Mouse (Mus musculus): ENCODE measurements around the gene Fkrp. TPM values are rescaled to one million over a fixed set of nuclear protein-coding genes. Genes with fewer than 3 reads are reported as not detected.

Fkrp gene
- polyA plus RNA-seq, 1 experiment from 2014 or later, result 28.5 TPM

- H3K27ac ChIP-seq (replicated peaks), result peak overlapping the region; percentile 55; the same call in 1 of the 2 replicates
- no peaks in the 10 kb centered on the region for H3K9me3 ChIP-seq
- DNase-seq (ENCODE audit: low spot score), result no peak
- 52% methylated on average over 4 of the region's 4 CpGs for WGBS
- peaks cover 58% of the 10 kb centered on the region for H3K36me3 ChIP-seq (replicated peaks)
- no peaks in the 10 kb centered on the region for H3K27me3 ChIP-seq (replicated peaks; ENCODE audit: low read depth, poor library complexity, severe bottlenecking)
- no peak overlapping the region; the same call in 1 of the 2 replicates for H3K4me3 ChIP-seq
- peaks cover 66% of the 10 kb centered on the region for H3K4me1 ChIP-seq
These were observed 5.2 kb upstream of the Fkrp start for GRCm38 (mm10) chr7:16821669-16822101.

- WGBS, result 14% methylated on average over 3 of the region's 3 CpGs
- Histone ChIP-seq H3K36me3 (replicated peaks) (peaks cover 52% of the 10 kb centered on the region), H3K27me3 (replicated peaks; ENCODE audit: low read depth, poor library complexity, severe bottlenecking) (no peaks in the 10 kb centered on the region), H3K4me3 (peak overlapping the region; percentile 8; the same call in 1 of the 2 replicates), H3K9me3 (no peaks in the 10 kb centered on the region), H3K27ac (replicated peaks) (peak overlapping the region; percentile 55), H3K4me1 (peaks cover 61% of the 10 kb centered on the region)
- DNase-seq (ENCODE audit: low spot score), result peak; percentile 67
These were observed 4.6 kb upstream of the Fkrp start for GRCm38 (mm10) chr7:16821091-16821490.

DNA sequence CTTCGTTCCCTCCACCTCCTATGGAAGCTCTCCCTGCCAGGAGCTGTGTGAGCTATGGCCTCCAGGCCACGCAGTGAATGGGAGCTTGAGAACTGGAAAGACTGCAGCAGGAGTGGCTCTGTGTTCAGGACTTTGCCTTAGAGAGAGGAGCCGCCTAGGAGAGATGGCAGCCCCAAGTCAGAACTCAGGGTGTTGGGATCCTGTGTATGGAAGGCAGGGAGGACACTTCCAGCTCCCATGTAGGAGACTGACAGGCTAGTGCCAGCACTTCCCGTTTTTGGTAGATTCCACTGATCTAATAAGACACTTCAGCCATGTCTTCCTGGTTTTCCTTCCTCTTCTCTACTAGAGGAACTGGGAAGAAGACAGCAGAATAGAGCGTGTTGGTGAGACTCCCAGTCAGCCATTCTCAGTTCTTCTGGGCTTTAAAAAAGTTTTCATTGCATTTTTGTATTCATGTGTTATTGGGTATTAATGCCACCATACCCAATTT lies 3.8 kb upstream of the Fkrp start:
- no peak for DNase-seq (ENCODE audit: low spot score)
- H3K4me1 ChIP-seq, result peaks cover 67% of the 10 kb centered on the region
- 66% methylated on average over 5 of the region's 5 CpGs for WGBS

DNA sequence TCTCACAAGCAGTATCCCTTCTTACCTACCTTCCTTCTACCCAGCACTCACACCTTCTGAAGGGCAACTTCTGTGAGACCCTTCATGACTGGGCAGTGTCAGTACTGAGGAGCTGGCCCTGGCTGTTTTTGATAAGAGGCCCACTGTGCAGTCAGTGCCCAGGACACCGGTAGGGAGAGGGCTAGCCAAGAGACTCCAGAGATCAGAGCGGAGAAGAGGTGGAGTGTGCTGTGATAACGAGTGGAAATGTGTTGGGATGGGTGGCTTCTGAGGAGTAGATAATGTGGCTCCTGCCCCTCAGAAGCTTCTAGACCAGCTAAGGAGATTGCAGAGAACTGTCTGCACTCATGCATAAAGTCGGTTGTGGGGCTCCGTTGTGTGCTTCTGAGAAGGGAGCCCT lies 3.3 kb upstream of the Fkrp start:
- peaks cover 73% of the 10 kb centered on the region for H3K4me1 ChIP-seq
- 78% methylated on average over 5 of the region's 5 CpGs for WGBS
- H3K27ac ChIP-seq (replicated peaks), result no peak overlapping the region
- H3K9me3 ChIP-seq, result no peaks in the 10 kb centered on the region
- peaks cover 39% of the 10 kb centered on the region for H3K36me3 ChIP-seq (replicated peaks)
- H3K27me3 ChIP-seq (replicated peaks; ENCODE audit: low read depth, poor library complexity, severe bottlenecking), result no peaks in the 10 kb centered on the region
- DNase-seq (ENCODE audit: low spot score), result no peak
- no peak overlapping the region for H3K4me3 ChIP-seq

More for the DNA sequence above, 3.8 kb upstream of the Fkrp start:
- H3K27ac ChIP-seq (replicated peaks), result 0 out of 2 replicates have a peak overlapping the region, but pooled peaks have one; percentile 35
- H3K27me3 ChIP-seq (replicated peaks; ENCODE audit: low read depth, poor library complexity, severe bottlenecking), result no peaks in the 10 kb centered on the region
- peak overlapping the region; percentile 22; the same call in 1 of the 2 replicates for H3K4me3 ChIP-seq
- peaks cover 44% of the 10 kb centered on the region for H3K36me3 ChIP-seq (replicated peaks)
- H3K9me3 ChIP-seq, result no peaks in the 10 kb centered on the region

DNA sequence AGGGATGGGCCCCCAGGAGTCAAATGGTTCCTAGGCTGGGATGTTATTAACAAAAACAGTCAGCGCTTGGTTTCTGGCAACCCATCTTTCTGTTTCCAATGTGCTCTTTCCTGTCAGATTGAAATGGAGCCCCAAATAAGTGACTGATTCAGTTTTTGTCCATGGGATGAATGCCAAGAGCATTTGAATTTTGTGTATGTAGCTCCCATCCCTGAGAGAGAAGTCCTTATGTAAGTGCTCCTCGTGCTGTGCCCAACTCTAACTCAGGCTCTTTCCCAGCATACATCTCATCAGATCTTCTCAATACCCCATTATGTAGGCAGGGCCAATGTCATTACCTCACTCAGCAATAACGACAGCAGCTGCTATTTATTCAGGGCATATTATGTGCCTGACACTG lies 1.2 kb upstream of the Fkrp start:
- Histone ChIP-seq H3K27me3 (replicated peaks; ENCODE audit: low read depth, poor library complexity, severe bottlenecking) (peaks cover 10% of the 10 kb centered on the region), H3K27ac (replicated peaks) (peak overlapping the region; percentile 97; the same call in 1 of the 2 replicates), H3K36me3 (replicated peaks) (peaks cover 37% of the 10 kb centered on the region), H3K4me3 (peak overlapping the region; percentile 79), H3K4me1 (peaks cover 75% of the 10 kb centered on the region), H3K9me3 (no peaks in the 10 kb centered on the region)
- WGBS, result 65% methylated on average over 3 of the region's 3 CpGs
- DNase-seq (ENCODE audit: low spot score), result no peak

DNA sequence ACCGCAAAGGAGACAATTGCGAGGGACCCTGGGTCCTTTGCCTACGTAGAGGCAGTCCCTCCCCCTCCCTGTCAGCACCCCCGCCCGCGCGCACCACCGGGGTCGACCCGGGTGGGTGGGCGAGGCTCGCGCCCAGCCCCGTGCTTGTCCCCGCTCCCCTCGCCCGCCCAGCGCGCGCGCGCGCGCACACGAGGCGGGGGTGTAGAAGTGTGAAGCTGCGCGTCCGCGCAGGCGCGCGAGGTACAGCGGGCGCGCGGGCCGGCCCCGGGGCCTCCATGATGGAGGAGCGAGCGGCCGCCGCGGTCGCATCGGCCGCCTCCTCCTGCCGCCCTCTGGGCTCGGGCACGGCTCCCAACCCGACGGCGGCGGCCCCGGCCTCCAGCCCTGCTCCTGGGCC lies 456 bp downstream of the Fkrp start:
- WGBS, result under 1% methylated on average over 55 of the region's 55 CpGs
- peak; percentile 92 for DNase-seq (ENCODE audit: low spot score)
- peaks cover 74% of the 10 kb centered on the region for H3K4me1 ChIP-seq

DNA sequence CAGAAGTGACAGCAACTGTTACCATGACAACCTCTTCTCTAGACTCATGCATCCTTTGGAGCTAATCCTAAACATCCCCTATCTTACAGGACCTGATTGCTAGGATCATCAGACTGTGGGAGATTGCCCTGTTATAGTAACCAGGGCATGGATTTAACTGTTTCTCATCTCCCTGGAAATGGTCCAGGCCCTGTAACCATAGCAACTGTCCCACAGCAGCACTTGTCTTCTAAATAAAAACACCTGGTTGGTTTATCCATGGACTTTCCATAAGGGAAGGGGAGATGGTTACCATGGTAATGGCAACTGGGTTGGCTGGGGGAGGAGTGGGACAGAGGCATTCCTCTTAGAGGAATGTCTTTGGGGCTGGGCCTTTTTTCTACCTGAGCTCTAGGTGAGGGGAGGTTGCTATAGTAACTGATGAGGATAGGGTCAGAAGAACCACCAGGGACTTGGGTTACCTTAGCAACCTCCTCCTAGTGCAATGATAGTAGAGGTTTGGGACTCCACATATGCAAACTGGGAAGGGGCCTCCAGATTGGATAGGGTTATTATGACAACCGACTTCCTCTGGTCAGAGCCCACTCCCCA lies 1.1 kb downstream of the Fkrp start, which contains the start of gene Strn4:
Strn4 (plus strand) TSS at position 539 of the 591 bp plus-strand sequence.
- Histone ChIP-seq H3K4me1 (peaks cover 74% of the 10 kb centered on the region), H3K4me3 (peak within 1 kb of the TSS; percentile 79), H3K27ac (replicated peaks) (peak within 1 kb of the TSS; percentile 97), H3K27me3 (replicated peaks; ENCODE audit: low read depth, poor library complexity, severe bottlenecking) (peaks cover 32% of the 10 kb centered on the region), H3K36me3 (replicated peaks) (peaks cover 32% of the 10 kb centered on the region), H3K9me3 (no peaks in the 10 kb centered on the region)
- 4% methylated on average over 1 of the region's 1 CpGs for WGBS
- DNase-seq (ENCODE audit: low spot score), result peak; percentile 79

More for the DNA sequence above, 456 bp downstream of the Fkrp start:
- Histone ChIP-seq H3K36me3 (replicated peaks) (peaks cover 28% of the 10 kb centered on the region), H3K27me3 (replicated peaks; ENCODE audit: low read depth, poor library complexity, severe bottlenecking) (peaks cover 26% of the 10 kb centered on the region), H3K27ac (replicated peaks) (peak overlapping the region; percentile 97), H3K9me3 (no peaks in the 10 kb centered on the region), H3K4me3 (peak overlapping the region; percentile 79)

DNA sequence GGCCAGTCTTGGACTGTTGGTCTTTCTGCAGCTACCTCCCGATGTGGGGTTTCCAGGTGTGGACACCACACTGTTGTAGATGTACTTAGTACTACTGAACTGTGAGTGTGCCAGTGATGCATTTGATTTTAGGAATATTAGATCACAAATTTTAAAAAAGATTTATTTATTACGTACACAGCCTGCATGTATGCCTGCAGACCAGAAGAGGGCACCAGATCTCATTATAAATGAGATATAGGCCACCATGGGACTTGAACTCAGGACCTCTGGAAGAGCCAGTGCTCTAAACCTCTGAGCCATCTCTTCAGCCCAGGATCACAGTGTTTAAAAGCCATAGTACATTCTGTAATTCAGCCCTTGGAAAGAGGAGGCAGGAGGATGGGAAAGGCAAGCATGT lies 4.0 kb downstream of the Fkrp start:
- peaks cover 50% of the 10 kb centered on the region for H3K4me1 ChIP-seq
- peaks cover 38% of the 10 kb centered on the region for H3K27me3 ChIP-seq (replicated peaks; ENCODE audit: low read depth, poor library complexity, severe bottlenecking)
- H3K9me3 ChIP-seq, result peaks cover 3% of the 10 kb centered on the region; the same call in 1 of the 2 replicates
- H3K27ac ChIP-seq (replicated peaks), result no peak overlapping the region
- H3K4me3 ChIP-seq, result no peak overlapping the region
- WGBS, result 77% methylated on average over 2 of the region's 2 CpGs
- peaks cover 54% of the 10 kb centered on the region for H3K36me3 ChIP-seq (replicated peaks)
- DNase-seq (ENCODE audit: low spot score), result no peak

DNA sequence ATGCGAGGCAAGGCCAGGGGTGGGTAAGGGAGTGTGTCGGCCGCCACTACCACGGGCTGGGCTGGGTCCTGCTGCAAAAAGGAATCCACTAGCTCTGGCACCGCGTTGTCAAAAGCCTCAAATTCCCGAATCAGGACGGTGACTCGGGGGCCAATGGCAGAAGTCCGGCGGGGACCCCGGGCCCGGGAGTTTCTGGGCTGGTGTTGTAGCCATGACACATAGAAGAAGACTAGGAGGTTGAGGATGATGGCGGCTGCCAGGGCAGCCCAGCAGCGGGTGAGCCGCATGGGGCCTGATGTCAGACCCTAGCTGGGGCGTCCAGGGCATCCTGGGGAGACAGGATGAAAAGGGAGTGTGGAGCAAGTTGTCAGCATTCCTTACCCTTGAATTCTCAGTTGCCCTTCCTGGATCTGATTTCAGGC lies 4.9 kb downstream of the Fkrp start:
- no peak for DNase-seq (ENCODE audit: low spot score)
- 7% methylated on average over 17 of the region's 17 CpGs for WGBS
- Histone ChIP-seq H3K27ac (replicated peaks) (peak overlapping the region; percentile 73), H3K9me3 (peaks cover 4% of the 10 kb centered on the region; the same call in 1 of the 2 replicates), H3K27me3 (replicated peaks; ENCODE audit: low read depth, poor library complexity, severe bottlenecking) (peaks cover 38% of the 10 kb centered on the region), H3K4me3 (peak overlapping the region; percentile 64), H3K36me3 (replicated peaks) (peaks cover 63% of the 10 kb centered on the region), H3K4me1 (peaks cover 43% of the 10 kb centered on the region)

DNA sequence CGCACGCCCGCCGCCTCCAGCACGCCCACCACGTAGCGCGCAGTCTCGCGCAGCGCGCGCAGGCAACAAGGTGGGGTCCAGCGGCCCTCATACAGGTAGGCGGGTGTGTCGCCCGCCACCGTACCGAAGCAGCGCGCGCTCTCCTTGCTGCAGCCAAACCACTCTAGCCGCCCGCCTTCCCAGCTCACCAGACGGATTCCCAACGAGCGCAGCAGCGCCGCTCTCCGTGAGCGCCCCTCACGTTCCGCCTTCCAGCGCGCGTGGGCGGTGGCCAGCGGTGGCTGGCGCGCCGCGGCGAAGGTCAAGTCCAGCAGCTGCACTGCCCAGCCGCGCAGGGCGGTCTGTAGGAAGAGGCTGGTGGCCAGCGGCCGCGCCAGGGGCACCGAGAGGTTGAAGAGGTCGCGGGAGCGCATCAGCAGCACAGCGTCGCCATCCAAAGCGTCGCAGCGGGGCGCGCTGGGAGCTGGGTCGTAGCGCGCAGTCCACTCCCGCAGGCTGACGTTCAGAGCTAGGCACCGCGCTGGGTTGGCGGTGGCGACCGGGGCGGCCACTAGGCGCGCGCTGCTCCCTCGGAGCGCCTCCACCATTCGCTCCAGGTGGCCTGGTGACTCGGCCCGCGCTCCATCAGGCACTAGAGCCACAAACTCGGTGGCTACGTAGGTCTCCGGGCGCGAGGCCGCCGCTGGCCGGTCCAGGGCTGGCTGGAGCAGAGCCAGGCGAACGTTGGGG lies 5.4 kb downstream of the Fkrp start:
- Histone ChIP-seq H3K4me1 (peaks cover 43% of the 10 kb centered on the region), H3K9me3 (peaks cover 4% of the 10 kb centered on the region; the same call in 1 of the 2 replicates), H3K27me3 (replicated peaks; ENCODE audit: low read depth, poor library complexity, severe bottlenecking) (peaks cover 38% of the 10 kb centered on the region), H3K27ac (replicated peaks) (peak overlapping the region; percentile 73), H3K4me3 (peak overlapping the region; percentile 64), H3K36me3 (replicated peaks) (peaks cover 67% of the 10 kb centered on the region)
- peak; percentile 81 for DNase-seq (ENCODE audit: low spot score)
- WGBS, result 4% methylated on average over 90 of the region's 90 CpGs

DNA sequence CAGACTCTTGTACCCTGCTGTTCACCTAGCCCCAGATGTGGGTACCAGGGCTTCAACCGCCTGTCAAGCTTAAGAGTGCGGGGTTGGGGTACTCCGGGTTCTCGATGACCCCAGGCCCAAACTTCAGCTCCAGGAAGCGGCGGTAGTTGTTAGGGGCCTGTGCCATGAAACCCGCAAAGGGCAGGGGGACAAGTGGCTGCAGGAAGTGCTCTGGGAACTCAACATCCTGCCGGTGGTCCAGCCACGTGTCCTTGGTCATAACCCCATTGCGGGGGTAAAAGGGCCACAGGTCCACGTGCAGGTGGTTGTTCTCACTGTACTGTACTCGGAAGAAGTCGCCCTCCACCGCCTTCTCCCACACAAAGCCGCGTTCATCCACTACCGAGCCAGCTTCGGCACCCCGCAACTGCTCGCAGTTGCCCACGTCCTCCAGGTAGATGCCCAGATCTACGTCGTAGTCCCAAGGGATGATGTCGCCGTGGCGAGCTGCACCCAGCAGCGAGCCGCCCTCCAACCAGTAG lies 6.1 kb downstream of the Fkrp start:
- peak; percentile 29 for DNase-seq (ENCODE audit: low spot score)
- Histone ChIP-seq H3K27ac (replicated peaks) (peak overlapping the region; percentile 73; the same call in 1 of the 2 replicates), H3K27me3 (replicated peaks; ENCODE audit: low read depth, poor library complexity, severe bottlenecking) (peaks cover 38% of the 10 kb centered on the region), H3K9me3 (peaks cover 4% of the 10 kb centered on the region; the same call in 1 of the 2 replicates), H3K4me3 (peak overlapping the region; percentile 64), H3K4me1 (peaks cover 37% of the 10 kb centered on the region), H3K36me3 (replicated peaks) (peaks cover 67% of the 10 kb centered on the region)
- WGBS, result 48% methylated on average over 28 of the region's 28 CpGs

DNA sequence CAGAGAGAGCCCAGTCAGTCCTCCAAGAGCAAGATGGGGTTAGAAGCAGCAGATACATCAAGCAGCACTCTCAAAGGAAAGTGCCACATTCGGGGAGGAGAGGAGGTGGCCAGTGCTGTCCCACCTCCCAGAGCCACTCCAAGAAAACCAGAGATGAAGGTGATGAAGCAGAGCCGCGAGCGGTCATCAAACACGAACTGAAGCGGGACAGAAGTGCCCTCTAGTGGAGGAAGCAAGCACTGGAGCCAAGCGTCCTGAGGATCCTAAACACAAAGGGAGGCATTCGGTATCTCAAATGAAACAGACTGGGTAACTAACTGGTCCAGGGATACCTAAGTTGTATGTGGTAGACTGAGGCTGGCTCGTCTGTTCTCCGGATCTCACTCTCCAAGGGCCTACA lies 6.8 kb downstream of the Fkrp start:
- Histone ChIP-seq H3K4me3 (no peak overlapping the region), H3K27me3 (replicated peaks; ENCODE audit: low read depth, poor library complexity, severe bottlenecking) (peaks cover 38% of the 10 kb centered on the region), H3K36me3 (replicated peaks) (peaks cover 67% of the 10 kb centered on the region), H3K4me1 (peaks cover 29% of the 10 kb centered on the region), H3K27ac (replicated peaks) (no peak overlapping the region), H3K9me3 (peaks cover 4% of the 10 kb centered on the region; the same call in 1 of the 2 replicates)
- DNase-seq (ENCODE audit: low spot score), result peak; percentile 70
- 34% methylated on average over 10 of the region's 10 CpGs for WGBS

All from embryonic facial prominence, embryonic 10.5 days (tissue).